Mouse (Mus musculus) hindbrain, embryonic 12.5 days (tissue): ENCODE measurements at regions not wholly inside any gene's neighbourhood (a gene's known extent, or its start where the extent isn't known, plus 50 kb on each side); places are given as distances from the start of the nearest gene placed in this dataset.

Experiments used
- ATAC-seq: fragments of 200-750 bp; cut with Nextera tagmentation; 2 replicates; pipeline ENCODE4 v1.8.0; 2017; ENCODE audit warnings: moderate TSS enrichment; ENCODE audit not compliant: low FRiP score
- H3K27ac ChIP-seq: fragments of 300-500 bp; sonication (generic); 2 replicates; pipeline ENCODE4 v1.5.1; 2016; ENCODE audit warnings: mild to moderate bottlenecking
- H3K27me3 ChIP-seq: fragments of 300-500 bp; sonication (generic); 2 replicates; pipeline ENCODE4 v1.6.1; 2016; ENCODE audit warnings: mild to moderate bottlenecking
- H3K36me3 ChIP-seq: fragments of 300-500 bp; sonication (generic); 2 replicates; pipeline ENCODE4 v1.6.1; 2016; ENCODE audit warnings: mild to moderate bottlenecking
- H3K4me1 ChIP-seq: fragments of 300-500 bp; sonication (generic); 2 replicates; pipeline ENCODE4 v1.6.1; 2016
- H3K4me2 ChIP-seq: fragments of 300-500 bp; sonication (generic); replicated peaks from 2 replicates; pipeline ENCODE4 v1.6.1; 2016; ENCODE audit warnings: mild to moderate bottlenecking
- H3K4me3 ChIP-seq: fragments of 300-500 bp; sonication (generic); 2 replicates; pipeline ENCODE4 v1.5.1; 2016; ENCODE audit warnings: mild to moderate bottlenecking
- H3K9ac ChIP-seq: fragments of 300-500 bp; sonication (generic); 2 replicates; pipeline ENCODE4 v1.6.1; 2016; ENCODE audit warnings: mild to moderate bottlenecking, moderate library complexity
- H3K9me3 ChIP-seq: fragments of 300-500 bp; sonication (generic); replicated peaks from 2 replicates; pipeline ENCODE4 v1.6.1; 2016; ENCODE audit warnings: mild to moderate bottlenecking
- WGBS: fragments of 180-500 bp; shearing (Covaris S2); methylation state at CpG from one replicate; pipeline ENCODE4 v1.1.7; 2016; 5-methylcytosine and 5-hydroxymethylcytosine counted together

GRCm38 (mm10) chr2:19757910-19758309 is 100.4 kb downstream of the Otud1 start:
- WGBS: 70% methylated on average over 4 of the region's 4 CpGs
- Histone ChIP-seq H3K27me3 (no peaks in the 10 kb centered on the region), H3K4me1 (no peaks in the 10 kb centered on the region), H3K4me2 (no peak overlapping the region), H3K4me3 (no peak overlapping the region), H3K27ac (no peak overlapping the region), H3K36me3 (no peaks in the 10 kb centered on the region), H3K9me3 (no peaks in the 10 kb centered on the region), H3K9ac (no peak overlapping the region)
- ATAC-seq: no peak

- ATAC-seq: no peak
- Histone ChIP-seq H3K9ac (no peak overlapping the region), H3K36me3 (no peaks in the 10 kb centered on the region), H3K27ac (no peak overlapping the region), H3K4me3 (no peak overlapping the region), H3K4me2 (no peak overlapping the region), H3K27me3 (no peaks in the 10 kb centered on the region), H3K4me1 (no peaks in the 10 kb centered on the region), H3K9me3 (no peaks in the 10 kb centered on the region)
- 47% methylated on average over 2 of the region's 2 CpGs for WGBS
These were observed 101.6 kb downstream of the Otud1 start for GRCm38 (mm10) chr2:19759169-19759568.

GRCm38 (mm10) chr2:19759577-19759976 is 102.0 kb downstream of the Otud1 start:
- no peaks in the 10 kb centered on the region for H3K27me3 ChIP-seq
- H3K27ac ChIP-seq: no peak overlapping the region
- no peak overlapping the region for H3K9ac ChIP-seq
- no peaks in the 10 kb centered on the region for H3K4me1 ChIP-seq
- no peaks in the 10 kb centered on the region for H3K36me3 ChIP-seq
- no peaks in the 10 kb centered on the region for H3K9me3 ChIP-seq
- H3K4me3 ChIP-seq: no peak overlapping the region
- ATAC-seq: no peak
- WGBS: 88% methylated on average over 4 of the region's 6 CpGs
- no peak overlapping the region for H3K4me2 ChIP-seq

- ATAC-seq: no peak
- Histone ChIP-seq H3K9ac (no peak overlapping the region), H3K36me3 (no peaks in the 10 kb centered on the region), H3K27ac (no peak overlapping the region), H3K4me3 (no peak overlapping the region), H3K4me2 (no peak overlapping the region), H3K27me3 (no peaks in the 10 kb centered on the region), H3K4me1 (no peaks in the 10 kb centered on the region), H3K9me3 (no peaks in the 10 kb centered on the region)
- WGBS: 80% methylated on average over 3 of the region's 3 CpGs
These were observed 105.4 kb downstream of the Otud1 start for GRCm38 (mm10) chr2:19762996-19763395.

- Histone ChIP-seq H3K9me3 (no peaks in the 10 kb centered on the region), H3K4me3 (no peak overlapping the region), H3K4me1 (no peaks in the 10 kb centered on the region), H3K9ac (no peak overlapping the region), H3K27me3 (no peaks in the 10 kb centered on the region), H3K27ac (no peak overlapping the region), H3K36me3 (no peaks in the 10 kb centered on the region), H3K4me2 (no peak overlapping the region)
- 86% methylated on average over 2 of the region's 2 CpGs for WGBS
- no peak for ATAC-seq
These were observed 124.7 kb upstream of the Etl4 start for GRCm38 (mm10) chr2:19784913-19785312.

GRCm38 (mm10) chr2:19785663-19786260 is 123.8 kb upstream of the Etl4 start:
- no peaks in the 10 kb centered on the region for H3K36me3 ChIP-seq
- H3K4me1 ChIP-seq: no peaks in the 10 kb centered on the region
- 75% methylated on average over 6 of the region's 6 CpGs for WGBS
- no peak overlapping the region for H3K27ac ChIP-seq
- H3K9ac ChIP-seq: no peak overlapping the region
- H3K9me3 ChIP-seq: no peaks in the 10 kb centered on the region
- no peaks in the 10 kb centered on the region for H3K27me3 ChIP-seq
- H3K4me2 ChIP-seq: no peak overlapping the region
- ATAC-seq: peak; percentile 76; the same call in 1 of the 2 replicates
- no peak overlapping the region for H3K4me3 ChIP-seq

GRCm38 (mm10) chr2:19792177-19792576 is 117.4 kb upstream of the Etl4 start:
- H3K4me1 ChIP-seq: no peaks in the 10 kb centered on the region; the same call in 1 of the 2 replicates

GRCm38 (mm10) chr2:19796790-19797189 is 112.8 kb upstream of the Etl4 start:
- H3K4me1 ChIP-seq: no peaks in the 10 kb centered on the region; the same call in 1 of the 2 replicates
- H3K36me3 ChIP-seq: no peaks in the 10 kb centered on the region
- no peaks in the 10 kb centered on the region for H3K27me3 ChIP-seq
- ATAC-seq: no peak
- 34% methylated on average over 2 of the region's 2 CpGs for WGBS
- H3K27ac ChIP-seq: no peak overlapping the region
- no peak overlapping the region for H3K4me2 ChIP-seq
- no peak overlapping the region for H3K4me3 ChIP-seq
- no peaks in the 10 kb centered on the region for H3K9me3 ChIP-seq
- H3K9ac ChIP-seq: no peak overlapping the region

More at GRCm38 (mm10) chr2:19792177-19792576, 117.4 kb upstream of the Etl4 start:
- Histone ChIP-seq H3K36me3 (no peaks in the 10 kb centered on the region), H3K9ac (no peak overlapping the region), H3K4me3 (no peak overlapping the region), H3K27ac (no peak overlapping the region), H3K9me3 (no peaks in the 10 kb centered on the region), H3K4me2 (no peak overlapping the region), H3K27me3 (no peaks in the 10 kb centered on the region)
- WGBS: 79% methylated on average over 6 of the region's 6 CpGs
- ATAC-seq: no peak
